Mouse (Mus musculus) granulocyte monocyte progenitor cell, adult 5-6 weeks (primary cell): ENCODE data around the gene Tpd52l1. TPM values are rescaled to one million over a fixed set of nuclear protein-coding genes. Genes with fewer than 3 reads are reported as not detected.

Source experiments
- ATAC-seq: replicated peaks from 2 replicates; pipeline ENCODE4 v1.8.0; 2016; ENCODE audit warnings: mild to moderate bottlenecking, moderate TSS enrichment, inconsistent platforms; ENCODE audit not compliant: poor library complexity, severe bottlenecking
- total RNA-seq, 2 experiments: library from RNA; stranded (forward) in 1 of 2; stranded (reverse) in 1 of 2; fragments of 200-712, 200-1000 nt in 1 of 2; fragments of >200 nt in 1 of 2; fragmentation: Nextera tagmentation in 1 of 2; gene quantifications; 2 replicates each; pipeline ENCODE4 v1.2.3; 2014 to 2017

Tpd52l1 gene
- total RNA-seq, 2 experiments from 2014 or later = not detected

- no peak for ATAC-seq
Measured at GRCm38 (mm10) chr10:31351056-31351455, 94.7 kb downstream of the Tpd52l1 start.

DNA sequence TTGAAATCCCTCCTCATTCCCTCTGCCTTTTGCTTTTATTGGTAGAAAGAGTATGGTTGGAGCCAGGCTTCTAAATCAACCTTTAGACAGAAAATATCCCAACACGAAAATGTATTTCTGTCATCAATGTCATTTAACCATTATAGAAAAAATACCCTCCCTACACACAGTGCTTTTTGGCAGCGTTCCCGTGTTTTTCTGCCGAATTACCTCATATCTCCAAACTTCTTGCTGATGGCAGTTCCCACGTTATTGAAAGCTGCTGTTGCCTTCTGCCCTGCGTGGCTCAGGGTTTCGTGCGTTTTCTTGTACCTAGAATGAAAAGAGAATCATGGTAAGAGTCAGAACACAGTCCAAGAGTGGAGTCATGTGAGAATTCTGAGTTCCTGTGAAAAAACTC is 99.4 kb downstream of the Tpd52l1 start:
- ATAC-seq = no peak

- ATAC-seq = no peak
Measured at GRCm38 (mm10) chr10:31336432-31336831, 109.3 kb downstream of the Tpd52l1 start.

GRCm38 (mm10) chr10:31331225-31331775 is 114.5 kb downstream of the Tpd52l1 start:
- ATAC-seq = no peak

- no peak for ATAC-seq
Measured at GRCm38 (mm10) chr10:31330286-31330962, 115.3 kb downstream of the Tpd52l1 start.

GRCm38 (mm10) chr10:31329436-31329835 is 116.3 kb downstream of the Tpd52l1 start:
- no peak for ATAC-seq

- ATAC-seq = no peak
Measured at GRCm38 (mm10) chr10:31318491-31318890, 127.3 kb downstream of the Tpd52l1 start.

GRCm38 (mm10) chr10:31312865-31313848 is 132.6 kb downstream of the Tpd52l1 start, which contains the start of gene Hddc2:
Gene Hddc2 (plus strand): TSS chr10:31313383.
- ATAC-seq = peak; percentile 85

- peak; percentile 17; the same call in 1 of the 2 replicates for ATAC-seq
Measured at GRCm38 (mm10) chr10:31307024-31307598, 138.6 kb downstream of the Tpd52l1 start.

- ATAC-seq = no peak
Measured at GRCm38 (mm10) chr10:31303446-31303845, 142.3 kb downstream of the Tpd52l1 start.

GRCm38 (mm10) chr10:31300292-31300691 is 145.5 kb downstream of the Tpd52l1 start:
- no peak for ATAC-seq

DNA sequence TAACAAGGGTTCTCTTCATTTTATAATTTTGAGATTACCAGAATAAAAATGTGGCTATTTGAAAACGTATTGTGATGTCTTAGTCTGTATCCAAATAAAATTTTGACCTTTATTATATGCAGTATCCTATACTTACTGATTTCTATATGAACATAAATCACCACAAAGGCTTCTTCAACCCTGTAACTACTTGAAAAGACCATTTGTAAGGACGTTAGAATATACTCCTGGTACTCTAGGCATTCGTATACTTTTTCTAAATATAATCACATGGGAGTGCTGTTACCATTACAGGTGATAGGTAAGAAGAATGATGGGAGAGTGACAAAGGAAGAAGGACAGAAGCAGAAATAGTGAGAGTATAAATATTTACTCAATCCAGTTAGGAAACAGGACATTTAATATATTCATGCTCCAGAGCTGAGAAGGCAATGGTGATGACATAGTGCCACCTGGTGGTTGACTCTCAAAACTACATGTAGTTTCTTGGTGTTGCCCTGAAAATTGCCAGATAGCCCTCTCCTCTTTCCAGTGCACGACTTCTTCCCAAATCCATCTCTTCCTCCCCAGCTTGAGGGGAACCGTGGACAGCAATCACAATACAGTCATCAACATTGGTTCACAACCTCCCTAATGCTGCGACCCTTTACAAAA is 146.7 kb downstream of the Tpd52l1 start:
- peak; percentile 94 for ATAC-seq

DNA sequence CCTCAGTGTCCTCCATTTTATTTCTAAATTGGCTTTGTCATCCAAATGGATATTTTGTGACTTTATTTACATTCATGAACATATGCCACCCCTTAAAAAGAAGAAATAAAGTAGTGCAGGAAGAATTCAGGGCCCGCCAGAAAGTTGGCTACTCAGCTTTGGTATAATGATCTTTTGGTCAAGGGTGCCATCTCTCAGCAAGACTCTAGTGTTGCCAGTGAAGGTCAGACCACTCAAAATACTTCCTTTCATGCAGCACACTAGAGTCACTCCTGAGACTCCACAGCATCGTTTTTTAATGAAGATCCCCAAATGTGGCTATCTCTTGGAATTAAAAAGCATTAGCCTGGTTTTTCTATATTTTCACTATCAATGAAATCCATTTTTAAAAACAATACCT is 147.5 kb downstream of the Tpd52l1 start:
- no peak for ATAC-seq

- no peak for ATAC-seq
Measured at GRCm38 (mm10) chr10:31297106-31297505, 148.7 kb downstream of the Tpd52l1 start.

DNA sequence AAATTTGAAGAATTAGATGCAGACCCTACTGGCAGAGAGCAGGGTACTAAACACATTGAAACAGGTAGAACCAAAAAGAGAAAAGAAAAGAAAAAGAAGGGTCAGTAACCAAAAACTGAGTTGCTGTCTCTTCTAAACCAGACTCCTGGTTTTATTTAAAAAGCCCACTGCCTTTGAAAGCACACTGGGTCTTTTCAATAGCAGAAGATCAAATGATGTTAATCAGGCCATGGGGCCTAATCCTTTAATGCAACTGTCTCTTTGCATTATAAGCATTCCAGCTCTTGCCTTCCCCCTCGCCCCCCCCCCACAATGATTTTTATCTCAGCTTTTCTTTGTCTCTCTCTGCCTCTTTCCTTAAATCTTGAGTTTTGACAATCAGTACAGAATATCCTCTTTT is 149.3 kb downstream of the Tpd52l1 start:
- ATAC-seq = no peak

GRCm38 (mm10) chr10:31295705-31296104 is 150.1 kb downstream of the Tpd52l1 start:
- ATAC-seq = no peak

DNA sequence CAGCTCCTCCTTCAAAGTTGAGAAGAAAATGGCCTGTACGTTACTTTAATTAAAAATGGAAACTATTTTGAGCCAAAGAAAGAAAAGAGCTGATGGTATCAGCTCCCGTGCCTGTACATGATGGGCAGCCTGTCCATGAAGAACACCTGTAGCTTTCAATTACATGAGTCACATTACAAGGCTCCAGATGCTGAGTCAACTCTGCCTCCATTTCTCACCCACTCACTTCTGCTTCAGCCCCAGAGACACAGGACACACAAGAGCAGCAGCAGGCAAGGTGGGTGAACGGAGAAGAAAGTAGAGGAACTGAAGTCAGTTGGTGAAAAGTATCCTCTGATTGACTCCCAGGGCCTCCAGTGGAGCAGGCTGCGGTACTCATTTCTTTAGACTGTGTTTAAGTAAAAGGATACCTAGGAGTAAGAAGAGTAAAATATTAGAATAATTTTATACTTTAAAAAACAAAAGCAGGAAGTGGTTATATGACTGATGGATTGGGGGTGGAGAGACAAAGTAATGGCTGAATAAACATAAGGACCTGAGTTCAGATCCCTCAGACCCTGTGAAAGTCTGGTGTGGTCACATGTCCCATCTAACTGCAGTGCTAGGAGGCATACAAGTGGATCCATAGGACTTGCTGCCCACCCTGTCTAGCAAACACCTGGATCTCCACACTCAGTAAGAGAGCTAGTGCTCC is 156.9 kb downstream of the Tpd52l1 start:
- no peak for ATAC-seq

- ATAC-seq = no peak
Measured at GRCm38 (mm10) chr10:31287787-31288186, 158.0 kb downstream of the Tpd52l1 start.
